Mouse (Mus musculus): Measurements from ENCODE around the gene Slit3. TPM values are rescaled to one million over a fixed set of nuclear protein-coding genes. Genes with fewer than 3 reads are reported as not detected.

Gene Slit3
- total and polyA plus RNA-seq, 2 experiments from 2014 or later, result 6.7 to 23.7 TPM

- TF ChIP-seq CTCF (IDR thresholded peaks at IDR 0.05; ENCODE audit: low read depth) (no peak), EP300 (IDR thresholded peaks at IDR 0.05; ENCODE audit: low read depth) (no peak)
- no peak for DNase-seq (ENCODE audit: low spot score)
- no peaks in the 10 kb centered on the region for H3K9me3 ChIP-seq (replicated peaks; ENCODE audit: control insufficient read depth, low read length)
- WGBS, result 69% methylated on average over 4 of the region's 4 CpGs
- no peaks in the 10 kb centered on the region for H3K36me3 ChIP-seq (replicated peaks; ENCODE audit: control insufficient read depth, insufficient read depth, low read length)
- H3K4me3 ChIP-seq (ENCODE audit: low read depth, low read length), result no peak overlapping the region
- no peak overlapping the region for H3K27ac ChIP-seq (ENCODE audit: low read depth)
- no peaks in the 10 kb centered on the region for H3K4me1 ChIP-seq (ENCODE audit: control insufficient read depth, insufficient read depth)
- no peak overlapping the region for H3K9ac ChIP-seq (replicated peaks; ENCODE audit: low read depth, low read length)
- no peak overlapping the region for H3K4me2 ChIP-seq (ENCODE audit: low read depth, low read length)
- H3K27me3 ChIP-seq (ENCODE audit: control insufficient read depth, insufficient read depth, low read length), result no peaks in the 10 kb centered on the region
- no peak for ATAC-seq (ENCODE audit: insufficient read depth, low read depth)
Measured at GRCm38 (mm10) chr11:35224025-35224424, 103.0 kb downstream of the Slit3 start.

- peak overlapping the region; percentile 21; the same call in 1 of the 2 replicates for H3K27ac ChIP-seq (ENCODE audit: low read depth)
- H3K4me2 ChIP-seq (ENCODE audit: low read depth, low read length), result no peak overlapping the region
- no peaks in the 10 kb centered on the region for H3K36me3 ChIP-seq (replicated peaks; ENCODE audit: control insufficient read depth, insufficient read depth, low read length)
- ATAC-seq (ENCODE audit: insufficient read depth, low read depth) (no peak), DNase-seq (ENCODE audit: low spot score) (no peak)
- H3K4me1 ChIP-seq (ENCODE audit: control insufficient read depth, insufficient read depth), result peaks cover 14% of the 10 kb centered on the region; the same call in 1 of the 2 replicates
- H3K9ac ChIP-seq (replicated peaks; ENCODE audit: low read depth, low read length), result no peak overlapping the region
- TF ChIP-seq CTCF (IDR thresholded peaks at IDR 0.05; ENCODE audit: low read depth) (no peak), EP300 (IDR thresholded peaks at IDR 0.05; ENCODE audit: low read depth) (no peak)
- WGBS, result 43% methylated on average over 10 of the region's 10 CpGs
- no peak overlapping the region for H3K4me3 ChIP-seq (ENCODE audit: low read depth, low read length)
- H3K9me3 ChIP-seq (replicated peaks; ENCODE audit: control insufficient read depth, low read length), result no peaks in the 10 kb centered on the region
- no peaks in the 10 kb centered on the region for H3K27me3 ChIP-seq (ENCODE audit: control insufficient read depth, insufficient read depth, low read length)
Measured at GRCm38 (mm10) chr11:35231361-35232090, 110.5 kb downstream of the Slit3 start.

DNA sequence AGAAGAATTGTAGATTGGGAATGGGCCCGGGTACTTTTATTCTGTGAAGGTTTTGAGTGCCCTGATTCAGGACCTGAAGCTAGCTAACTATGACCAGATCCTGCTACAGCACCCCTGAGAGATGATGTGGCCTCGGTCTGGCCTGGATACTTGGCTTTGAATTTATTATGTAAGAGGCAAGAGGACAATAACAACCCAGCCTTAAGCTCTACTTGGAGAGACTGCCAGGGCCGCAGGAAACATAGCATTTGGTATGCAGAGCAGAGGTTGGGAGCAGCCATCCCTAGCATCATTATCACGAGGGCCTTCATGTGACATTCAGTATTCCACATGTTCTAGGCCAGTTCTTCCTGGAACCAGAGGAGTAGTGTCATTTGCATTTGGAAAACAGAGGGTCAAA, 111.3 kb downstream of the Slit3 start:
- no peak for DNase-seq (ENCODE audit: low spot score)
- H3K9me3 ChIP-seq (replicated peaks; ENCODE audit: control insufficient read depth, low read length), result no peaks in the 10 kb centered on the region
- no peak overlapping the region for H3K4me3 ChIP-seq (ENCODE audit: low read depth, low read length)
- no peak for TF ChIP-seq EP300 (IDR thresholded peaks at IDR 0.05; ENCODE audit: low read depth)
- TF ChIP-seq CTCF (IDR thresholded peaks at IDR 0.05; ENCODE audit: low read depth), result no peak
- H3K4me1 ChIP-seq (ENCODE audit: control insufficient read depth, insufficient read depth), result peaks cover 14% of the 10 kb centered on the region; the same call in 1 of the 2 replicates
- WGBS, result 74% methylated on average over 4 of the region's 4 CpGs
- peak overlapping the region; percentile 21; the same call in 1 of the 2 replicates for H3K27ac ChIP-seq (ENCODE audit: low read depth)
- H3K36me3 ChIP-seq (replicated peaks; ENCODE audit: control insufficient read depth, insufficient read depth, low read length), result no peaks in the 10 kb centered on the region
- no peak overlapping the region for H3K4me2 ChIP-seq (ENCODE audit: low read depth, low read length)
- H3K27me3 ChIP-seq (ENCODE audit: control insufficient read depth, insufficient read depth, low read length), result no peaks in the 10 kb centered on the region
- H3K9ac ChIP-seq (replicated peaks; ENCODE audit: low read depth, low read length), result no peak overlapping the region
- no peak for ATAC-seq (ENCODE audit: insufficient read depth, low read depth)

GRCm38 (mm10) chr11:35241379-35241778, 120.4 kb downstream of the Slit3 start:
- H3K9ac ChIP-seq (replicated peaks; ENCODE audit: low read depth, low read length), result no peak overlapping the region
- no peaks in the 10 kb centered on the region for H3K27me3 ChIP-seq (ENCODE audit: control insufficient read depth, insufficient read depth, low read length)
- DNase-seq (ENCODE audit: low spot score), result no peak
- no peak for TF ChIP-seq CTCF (IDR thresholded peaks at IDR 0.05; ENCODE audit: low read depth)
- no peak for TF ChIP-seq EP300 (IDR thresholded peaks at IDR 0.05; ENCODE audit: low read depth)
- WGBS, result 89% methylated on average over 7 of the region's 7 CpGs
- no peak overlapping the region for H3K4me2 ChIP-seq (ENCODE audit: low read depth, low read length)
- H3K27ac ChIP-seq (ENCODE audit: low read depth), result no peak overlapping the region
- no peak overlapping the region for H3K4me3 ChIP-seq (ENCODE audit: low read depth, low read length)
- no peaks in the 10 kb centered on the region for H3K36me3 ChIP-seq (replicated peaks; ENCODE audit: control insufficient read depth, insufficient read depth, low read length)
- no peaks in the 10 kb centered on the region for H3K9me3 ChIP-seq (replicated peaks; ENCODE audit: control insufficient read depth, low read length)
- H3K4me1 ChIP-seq (ENCODE audit: control insufficient read depth, insufficient read depth), result no peaks in the 10 kb centered on the region
- ATAC-seq (ENCODE audit: insufficient read depth, low read depth), result no peak

- Histone ChIP-seq H3K4me2 (ENCODE audit: low read depth, low read length) (no peak overlapping the region), H3K36me3 (replicated peaks; ENCODE audit: control insufficient read depth, insufficient read depth, low read length) (no peaks in the 10 kb centered on the region), H3K27me3 (ENCODE audit: control insufficient read depth, insufficient read depth, low read length) (no peaks in the 10 kb centered on the region), H3K9ac (replicated peaks; ENCODE audit: low read depth, low read length) (no peak overlapping the region), H3K27ac (ENCODE audit: low read depth) (no peak overlapping the region), H3K9me3 (replicated peaks; ENCODE audit: control insufficient read depth, low read length) (no peaks in the 10 kb centered on the region), H3K4me1 (ENCODE audit: control insufficient read depth, insufficient read depth) (no peaks in the 10 kb centered on the region), H3K4me3 (ENCODE audit: low read depth, low read length) (no peak overlapping the region)
- TF ChIP-seq CTCF (IDR thresholded peaks at IDR 0.05; ENCODE audit: low read depth) (no peak), EP300 (IDR thresholded peaks at IDR 0.05; ENCODE audit: low read depth) (no peak)
- 88% methylated on average over 9 of the region's 9 CpGs for WGBS
- ATAC-seq (ENCODE audit: insufficient read depth, low read depth), result no peak
- DNase-seq (ENCODE audit: low spot score), result no peak
Measured at GRCm38 (mm10) chr11:35243597-35243996, 122.6 kb downstream of the Slit3 start.

GRCm38 (mm10) chr11:35244526-35244925, 123.5 kb downstream of the Slit3 start:
- TF ChIP-seq CTCF (IDR thresholded peaks at IDR 0.05; ENCODE audit: low read depth), result no peak
- TF ChIP-seq EP300 (IDR thresholded peaks at IDR 0.05; ENCODE audit: low read depth), result no peak
- ATAC-seq (ENCODE audit: insufficient read depth, low read depth) (0 out of 2 replicates have a peak, but pooled peaks have one; percentile 20), DNase-seq (ENCODE audit: low spot score) (no peak)
- no peaks in the 10 kb centered on the region for H3K4me1 ChIP-seq (ENCODE audit: control insufficient read depth, insufficient read depth)
- 51% methylated on average over 7 of the region's 7 CpGs for WGBS
- H3K9ac ChIP-seq (replicated peaks; ENCODE audit: low read depth, low read length), result no peak overlapping the region
- no peak overlapping the region for H3K27ac ChIP-seq (ENCODE audit: low read depth)
- H3K36me3 ChIP-seq (replicated peaks; ENCODE audit: control insufficient read depth, insufficient read depth, low read length), result no peaks in the 10 kb centered on the region
- no peak overlapping the region for H3K4me2 ChIP-seq (ENCODE audit: low read depth, low read length)
- no peak overlapping the region for H3K4me3 ChIP-seq (ENCODE audit: low read depth, low read length)
- H3K9me3 ChIP-seq (replicated peaks; ENCODE audit: control insufficient read depth, low read length), result no peaks in the 10 kb centered on the region
- H3K27me3 ChIP-seq (ENCODE audit: control insufficient read depth, insufficient read depth, low read length), result no peaks in the 10 kb centered on the region
